Mouse (Mus musculus) midbrain, embryonic 11.5 days (tissue): ENCODE results near the gene Arhgdib. TPM values are rescaled to one million over a fixed set of nuclear protein-coding genes. Genes with fewer than 3 reads are reported as not detected.
"Not testable (repeated sequence)": the region's sequence is repeated elsewhere in the genome, so short reads cannot be mapped to it uniquely, and the experiment has no call there.

Experiments used
- ATAC-seq: fragments of 200-750 bp; cut with Nextera tagmentation; 2 replicates; pipeline ENCODE4 v1.8.0; 2017; ENCODE audit warnings: moderate TSS enrichment, moderate library complexity; ENCODE audit not compliant: low FRiP score
- DNase-seq: peaks from one replicate; pipeline ENCODE4 v3.0.0; 2015; ENCODE audit warnings: low spot score; ENCODE audit errors: missing footprints
- H3K27ac ChIP-seq: fragments of 300-500 bp; sonication (generic); 2 replicates; pipeline ENCODE4 v1.5.1; 2014; ENCODE audit warnings: low read depth, low read length
- H3K27me3 ChIP-seq: fragments of 300-500 bp; sonication (generic); 2 replicates; pipeline ENCODE4 v1.6.1; 2014; ENCODE audit warnings: mild to moderate bottlenecking, low read length, moderate library complexity, mixed read lengths; ENCODE audit not compliant: control insufficient read depth, insufficient read depth
- H3K36me3 ChIP-seq: fragments of 300-500 bp; sonication (generic); 2 replicates; pipeline ENCODE4 v1.6.1; 2014; ENCODE audit warnings: mild to moderate bottlenecking, low read length, moderate library complexity, mixed read lengths; ENCODE audit not compliant: control insufficient read depth, insufficient read depth
- H3K4me1 ChIP-seq: fragments of 300-500 bp; sonication (generic); 2 replicates; pipeline ENCODE4 v1.6.1; 2014; ENCODE audit warnings: low read length; ENCODE audit not compliant: control insufficient read depth, insufficient read depth
- H3K4me2 ChIP-seq: fragments of 300-500 bp; sonication (generic); 2 replicates; pipeline ENCODE4 v1.6.1; 2014; ENCODE audit warnings: mild to moderate bottlenecking, moderate library complexity
- H3K4me3 ChIP-seq: fragments of 300-500 bp; sonication (generic); 2 replicates; pipeline ENCODE4 v1.5.1; 2014; ENCODE audit warnings: low read depth, low read length
- H3K9ac ChIP-seq: fragments of 300-500 bp; sonication (generic); 2 replicates; pipeline ENCODE4 v1.6.1; 2014; ENCODE audit warnings: low read length
- H3K9me3 ChIP-seq: fragments of 300-500 bp; sonication (generic); 2 replicates; pipeline ENCODE4 v1.6.1; 2016; ENCODE audit warnings: low read length; ENCODE audit not compliant: control insufficient read depth
- WGBS: fragments of 180-500 bp; shearing (Covaris S2); extraction: QIAGEN DNeasy Blood & Tissue Kit; methylation state at CpG from one replicate; pipeline ENCODE4 v1.1.7; 2014; 5-methylcytosine and 5-hydroxymethylcytosine counted together
- polyA plus RNA-seq: library from polyadenylated mRNA; unstranded; fragments of >200 nt; fragmentation: Nextera tagmentation; extraction: Ambion mirVana; gene quantifications from 2 replicates; pipeline ENCODE4 v1.2.1, GENCODE M21; 2014

Gene Arhgdib
- polyA plus RNA-seq, 1 experiment from 2014 or later: 26.4 TPM

DNA sequence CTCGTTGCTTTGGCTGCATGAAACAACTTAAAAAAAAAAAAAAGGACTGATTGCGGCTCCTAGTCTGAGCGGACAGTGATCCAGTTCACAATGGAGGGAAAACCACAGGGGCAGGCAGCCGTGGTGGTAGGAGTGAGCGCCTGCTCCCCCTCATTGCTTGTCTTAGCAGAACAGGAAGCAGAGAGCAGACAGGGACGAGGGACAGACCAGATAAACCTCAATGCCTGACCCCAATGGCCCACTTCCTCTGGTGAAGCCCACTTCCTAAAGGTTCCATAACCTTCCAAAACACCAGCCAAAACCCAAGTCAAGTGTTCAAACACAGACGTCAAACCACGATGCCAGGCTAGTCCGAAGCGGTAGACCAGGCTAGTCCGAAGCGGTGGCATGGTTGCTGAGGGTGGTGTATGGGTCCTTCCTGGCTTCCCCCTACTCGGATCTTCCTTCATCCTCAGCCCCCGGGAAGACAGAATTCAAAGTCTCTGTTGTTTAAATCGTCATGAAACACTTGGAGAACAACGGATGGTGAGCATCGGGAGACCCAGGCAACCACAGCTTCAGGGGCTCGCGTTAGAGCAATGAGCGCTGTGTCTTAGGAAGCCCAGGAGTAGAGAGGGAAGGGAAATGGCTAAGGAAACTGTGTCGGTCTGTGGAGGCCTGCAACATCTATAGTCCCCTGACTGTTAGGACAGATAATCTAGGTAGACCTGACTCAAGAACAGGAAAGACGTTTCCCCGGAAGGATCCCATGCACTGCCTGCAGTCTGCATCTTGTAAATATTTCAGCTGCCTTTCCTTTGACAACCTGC is 37.8 kb upstream of the Arhgdib start:
- WGBS: 90% methylated on average over 23 of the region's 23 CpGs
- no peak for DNase-seq
- Histone ChIP-seq H3K36me3 (no peaks in the 10 kb centered on the region), H3K27ac (no peak overlapping the region), H3K9ac (no peak overlapping the region), H3K9me3 (no peaks in the 10 kb centered on the region), H3K4me3 (no peak overlapping the region), H3K27me3 (no peaks in the 10 kb centered on the region), H3K4me1 (no peaks in the 10 kb centered on the region), H3K4me2 (no peak overlapping the region)
- no peak for ATAC-seq

DNA sequence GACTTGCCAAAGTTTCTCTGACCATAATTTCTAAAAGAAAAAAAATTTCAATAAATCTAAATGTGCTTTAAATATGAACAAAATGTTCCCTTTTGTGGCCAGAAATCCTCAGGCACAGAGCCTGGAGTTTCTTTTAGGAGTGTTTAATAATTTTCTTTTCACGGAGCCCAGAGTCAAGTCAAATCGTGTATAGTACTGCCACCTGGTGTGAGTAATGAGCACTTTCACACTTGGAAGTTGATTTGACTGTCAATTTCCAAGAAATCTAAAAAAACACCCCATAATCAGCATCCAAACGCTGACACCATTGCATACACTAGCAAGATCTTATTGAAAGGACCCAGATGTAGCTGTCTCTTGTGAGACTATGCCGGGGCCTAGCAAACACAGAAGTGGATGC is 27.2 kb upstream of the Arhgdib start:
- H3K27me3 ChIP-seq, ATAC-seq, H3K27ac ChIP-seq, H3K4me1 ChIP-seq, H3K36me3 ChIP-seq, H3K4me3 ChIP-seq, H3K9me3 ChIP-seq, H3K4me2 ChIP-seq, H3K9ac ChIP-seq: not testable (repeated sequence)
- peak; percentile 81 for DNase-seq
- 59% methylated on average over 4 of the region's 4 CpGs for WGBS

DNA sequence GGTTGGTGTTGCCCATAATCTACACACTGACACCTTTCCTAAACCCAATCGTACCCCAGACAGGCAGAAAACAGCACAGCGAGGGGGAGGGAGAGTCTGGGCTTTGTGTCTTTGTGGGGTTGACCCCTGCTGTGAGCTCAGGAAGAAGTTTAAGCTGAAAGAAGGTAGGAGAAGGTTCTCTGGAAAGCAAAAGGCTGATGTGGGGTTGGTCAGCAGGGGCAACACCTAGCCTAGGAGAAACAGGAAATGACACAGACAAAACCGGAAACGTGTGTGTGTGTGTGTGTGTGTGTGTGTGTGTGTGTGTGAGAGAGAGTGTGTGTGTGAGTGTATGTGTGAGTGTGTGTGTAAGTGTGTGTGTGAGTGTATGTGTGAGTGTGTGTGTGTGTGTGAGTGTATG is 25.8 kb upstream of the Arhgdib start:
- Histone ChIP-seq H3K36me3 (no peaks in the 10 kb centered on the region), H3K4me3 (no peak overlapping the region), H3K9me3 (no peaks in the 10 kb centered on the region), H3K4me2 (no peak overlapping the region), H3K4me1 (no peaks in the 10 kb centered on the region), H3K27ac (no peak overlapping the region), H3K9ac (no peak overlapping the region), H3K27me3 (no peaks in the 10 kb centered on the region)
- 63% methylated on average over 4 of the region's 4 CpGs for WGBS
- DNase-seq (no peak), ATAC-seq (no peak)

DNA sequence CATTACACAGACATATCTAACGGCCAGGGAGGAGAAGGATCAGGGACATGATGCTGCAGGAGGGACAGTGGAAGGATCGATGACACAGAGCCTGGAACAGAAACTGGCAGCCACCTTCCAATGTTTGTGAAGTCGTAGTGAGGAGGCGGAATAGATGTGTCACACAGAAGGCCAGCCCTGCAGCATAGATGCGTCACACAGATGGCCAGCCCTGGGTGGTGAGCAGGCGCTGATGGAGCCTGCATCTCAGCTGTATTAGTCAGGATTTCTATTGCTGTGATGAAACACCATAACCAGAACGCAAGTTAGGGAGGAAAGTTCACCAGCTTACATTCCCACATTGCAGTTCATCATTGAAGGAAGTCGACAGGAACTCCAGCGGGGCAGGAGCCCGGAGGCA is 24.2 kb upstream of the Arhgdib start:
- Histone ChIP-seq H3K4me3 (no peak overlapping the region), H3K9me3 (no peaks in the 10 kb centered on the region), H3K27me3 (no peaks in the 10 kb centered on the region), H3K4me2 (no peak overlapping the region), H3K4me1 (no peaks in the 10 kb centered on the region), H3K36me3 (no peaks in the 10 kb centered on the region), H3K27ac (no peak overlapping the region), H3K9ac (no peak overlapping the region)
- ATAC-seq (no peak), DNase-seq (no peak)
- 79% methylated on average over 10 of the region's 10 CpGs for WGBS

DNA sequence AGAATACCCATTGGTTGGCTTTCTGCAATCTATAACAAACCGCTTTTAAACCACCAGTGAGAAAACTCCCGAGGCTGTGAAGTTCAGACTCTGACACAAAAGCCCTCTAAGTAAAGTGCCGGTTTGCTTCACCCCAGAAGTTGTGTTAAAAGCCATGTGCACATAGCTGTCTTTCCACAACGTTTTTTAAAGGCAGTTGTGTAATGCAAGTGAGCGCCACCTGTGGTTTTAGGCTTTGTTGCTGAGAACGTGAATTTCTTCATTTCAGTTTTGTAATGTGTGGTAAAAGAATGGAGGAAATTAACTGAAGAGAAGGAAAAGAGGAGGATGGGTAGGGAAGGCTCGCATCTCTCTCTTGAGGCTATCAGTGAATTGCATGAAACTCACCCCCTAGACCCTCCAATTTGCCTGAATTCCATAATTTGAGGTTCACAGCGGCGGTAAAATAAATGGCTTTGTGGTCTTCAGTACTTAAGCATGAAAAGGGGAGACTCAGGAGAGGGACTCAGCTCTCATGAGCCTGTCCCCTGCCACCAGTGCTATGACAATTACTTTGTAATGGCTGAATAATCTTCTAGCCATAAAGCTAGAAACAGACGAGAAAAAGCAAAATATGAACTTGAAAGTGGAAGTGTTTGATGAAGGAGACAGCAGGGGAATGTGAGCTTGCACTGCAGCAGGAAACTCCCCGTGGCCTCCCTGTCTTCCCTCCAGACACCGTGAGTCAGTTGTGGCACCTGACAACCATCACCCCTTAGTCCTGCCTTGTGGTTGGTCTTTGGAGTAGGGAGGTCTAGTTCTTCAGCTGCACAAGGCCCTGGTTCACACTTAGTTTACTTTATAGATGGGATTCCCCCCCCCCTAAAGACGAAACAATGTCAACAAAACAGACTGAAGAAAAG is 23.2 kb upstream of the Arhgdib start:
- H3K27ac ChIP-seq: no peak overlapping the region
- WGBS: 74% methylated on average over 13 of the region's 13 CpGs
- H3K9ac ChIP-seq: no peak overlapping the region
- DNase-seq: peak; percentile 66
- no peak for ATAC-seq
- H3K36me3 ChIP-seq: no peaks in the 10 kb centered on the region
- no peaks in the 10 kb centered on the region for H3K9me3 ChIP-seq
- no peaks in the 10 kb centered on the region for H3K4me1 ChIP-seq
- no peak overlapping the region for H3K4me2 ChIP-seq
- H3K27me3 ChIP-seq: no peaks in the 10 kb centered on the region
- H3K4me3 ChIP-seq: no peak overlapping the region

DNA sequence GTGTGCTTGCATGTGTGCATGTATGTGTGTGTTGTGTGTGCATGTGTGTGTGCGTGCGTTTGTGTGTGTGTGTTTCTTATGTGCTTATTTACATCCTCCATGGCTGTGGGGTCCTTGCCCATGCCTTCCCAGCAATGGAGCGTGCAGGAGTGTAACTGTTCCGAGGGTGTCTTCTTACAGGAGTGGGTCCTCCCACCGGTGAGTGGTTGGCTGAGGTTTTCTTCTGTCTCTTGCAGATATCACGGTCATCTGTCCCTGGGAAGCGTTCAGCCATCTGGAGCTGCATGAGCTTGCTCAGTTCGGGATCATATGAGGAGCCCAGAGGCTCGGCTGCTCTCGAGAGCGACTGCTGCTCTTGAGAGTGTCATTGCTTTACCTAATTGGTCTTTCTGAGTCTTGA is 21.3 kb upstream of the Arhgdib start:
- Histone ChIP-seq H3K4me1 (no peaks in the 10 kb centered on the region), H3K27ac (no peak overlapping the region), H3K9me3 (no peaks in the 10 kb centered on the region), H3K4me3 (no peak overlapping the region), H3K9ac (no peak overlapping the region), H3K4me2 (no peak overlapping the region), H3K27me3 (no peaks in the 10 kb centered on the region), H3K36me3 (no peaks in the 10 kb centered on the region)
- WGBS: 86% methylated on average over 11 of the region's 11 CpGs
- DNase-seq (no peak), ATAC-seq (no peak)

DNA sequence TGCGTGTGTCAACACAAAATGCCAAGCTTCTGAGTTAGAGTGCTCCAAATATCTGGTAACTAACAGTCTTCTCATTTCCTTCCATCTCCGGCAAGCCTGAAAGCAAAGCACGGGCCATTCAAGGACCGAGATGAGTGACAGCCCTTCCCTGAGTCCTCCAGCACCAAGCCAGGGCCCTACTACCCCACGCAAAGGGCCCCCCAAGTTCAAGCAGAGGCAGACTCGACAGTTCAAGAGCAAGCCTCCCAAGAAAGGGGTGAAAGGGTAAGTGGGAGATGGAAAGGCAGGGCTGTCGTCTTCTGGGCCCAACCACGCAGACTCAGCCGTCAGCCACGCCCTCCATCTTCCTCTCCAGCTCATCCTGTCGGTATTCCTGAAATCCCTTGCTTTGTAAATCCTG is 17.4 kb upstream of the Arhgdib start:
- H3K4me2 ChIP-seq: no peak overlapping the region
- 64% methylated on average over 11 of the region's 11 CpGs for WGBS
- no peaks in the 10 kb centered on the region for H3K9me3 ChIP-seq
- H3K4me3 ChIP-seq: no peak overlapping the region
- no peaks in the 10 kb centered on the region for H3K36me3 ChIP-seq
- H3K9ac ChIP-seq: no peak overlapping the region
- DNase-seq: peak; percentile 26
- H3K27ac ChIP-seq: no peak overlapping the region
- ATAC-seq: no peak
- no peaks in the 10 kb centered on the region for H3K4me1 ChIP-seq
- no peaks in the 10 kb centered on the region for H3K27me3 ChIP-seq

DNA sequence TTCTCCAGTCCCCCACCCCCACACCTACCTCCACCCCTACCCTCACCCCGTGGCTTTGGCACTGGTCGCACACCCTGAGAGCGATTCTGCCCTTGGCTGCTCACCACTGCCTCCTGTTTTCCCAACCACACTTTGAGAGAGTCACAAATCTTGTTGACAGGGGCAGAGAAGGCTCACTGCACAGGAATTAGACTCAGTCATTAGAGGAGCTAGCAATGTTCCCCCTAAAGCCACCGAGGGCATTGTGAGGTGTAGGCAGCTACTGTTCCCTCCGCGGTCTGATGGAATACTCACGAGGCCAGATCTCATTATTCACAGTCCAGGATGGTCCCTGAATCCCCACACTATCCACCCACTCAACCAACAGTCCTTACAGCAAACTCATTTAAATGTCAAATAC is 15.4 kb upstream of the Arhgdib start:
- Histone ChIP-seq H3K4me3 (no peak overlapping the region), H3K27ac (no peak overlapping the region), H3K9ac (no peak overlapping the region), H3K4me2 (no peak overlapping the region), H3K9me3 (no peaks in the 10 kb centered on the region), H3K4me1 (no peaks in the 10 kb centered on the region), H3K27me3 (no peaks in the 10 kb centered on the region), H3K36me3 (no peaks in the 10 kb centered on the region)
- DNase-seq: no peak
- 76% methylated on average over 7 of the region's 7 CpGs for WGBS
- ATAC-seq: no peak

DNA sequence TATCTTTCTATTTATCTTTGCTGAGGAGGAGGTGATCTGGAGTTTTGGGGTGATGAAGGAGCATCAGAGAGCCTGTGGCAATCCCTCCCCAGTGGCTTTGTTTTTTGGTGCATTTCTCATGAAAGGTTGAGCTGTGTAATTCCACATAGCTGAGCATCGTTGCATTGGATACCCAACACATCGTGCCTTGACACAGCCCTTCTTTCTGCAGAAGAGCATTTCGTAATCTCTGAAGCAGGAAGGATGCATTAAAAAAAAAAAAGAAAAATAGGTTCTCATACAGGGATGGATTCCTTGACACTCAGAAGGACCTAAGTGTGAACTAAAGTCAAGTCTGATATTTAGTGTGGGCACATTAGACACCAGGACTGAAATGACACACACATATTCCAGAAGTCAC is 13.5 kb upstream of the Arhgdib start:
- H3K4me2 ChIP-seq: no peak overlapping the region
- WGBS: 89% methylated on average over 3 of the region's 3 CpGs
- no peak overlapping the region for H3K9ac ChIP-seq
- DNase-seq (no peak), ATAC-seq (no peak)
- no peaks in the 10 kb centered on the region for H3K36me3 ChIP-seq
- no peak overlapping the region for H3K4me3 ChIP-seq
- H3K27ac ChIP-seq: no peak overlapping the region
- H3K9me3 ChIP-seq: no peaks in the 10 kb centered on the region
- no peaks in the 10 kb centered on the region for H3K27me3 ChIP-seq
- H3K4me1 ChIP-seq: no peaks in the 10 kb centered on the region
